24 mouse cellular contexts compared by ENCODE assay signal in the genomic region with DNA sequence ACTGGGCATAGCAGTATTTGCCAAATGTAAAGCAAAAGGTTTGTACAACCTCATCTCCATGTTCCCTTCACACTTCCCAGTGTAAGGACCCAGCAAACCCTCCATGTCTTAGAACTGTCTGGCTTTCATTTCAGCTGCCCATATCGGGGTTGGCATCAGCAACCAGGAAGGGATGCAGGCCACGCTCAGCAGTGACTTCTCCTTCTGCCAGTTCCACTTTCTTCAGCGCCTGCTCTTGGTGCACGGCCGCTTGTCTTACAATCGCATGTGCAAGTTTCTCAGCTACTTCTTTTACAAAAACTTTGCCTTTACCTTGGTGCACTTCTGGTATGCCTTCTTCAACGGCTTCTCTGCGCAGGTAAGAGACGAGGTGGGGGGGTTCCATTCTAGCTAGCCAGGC. TPM values are rescaled to one million over a fixed set of nuclear protein-coding genes. Genes with fewer than 3 reads are reported as not detected.
DNase-seq lines count a peak whose midpoint lies in the region; ATAC-seq lines count a peak whose summit lies in the region.
"Had no signal": no experiment of that assay in that cellular context is flagged by ENCODE, and none has a peak within 500 bp of the region (broad histone marks: within the 10 kb centered on the region; RNA-seq: fewer than 3 reads in every experiment).

No protein-coding gene starts in this region.

- H3K9me3 ChIP-seq in liver, embryonic 11.5 days (ENCODE audit: control insufficient read depth, low read length) = no peaks in the 10 kb centered on the region
- H3K9me3 ChIP-seq: forebrain, embryonic 10.5 days; forebrain, embryonic 13.5 days; hindbrain, embryonic 10.5 days; hindbrain, embryonic 13.5 days had no signal

- no peaks in the 10 kb centered on the region for H3K4me1 ChIP-seq in liver, embryonic 11.5 days (replicated peaks; ENCODE audit: control insufficient read depth, insufficient read depth, low read length)
- H3K4me1 ChIP-seq: forebrain, embryonic 10.5 days; forebrain, embryonic 13.5 days; hindbrain, embryonic 10.5 days; hindbrain, embryonic 13.5 days had no signal

- no peak overlapping the region for H3K4me2 ChIP-seq in liver, embryonic 11.5 days
- H3K4me2 ChIP-seq: forebrain, embryonic 13.5 days; heart, embryonic 11.5 days; hindbrain, embryonic 13.5 days had no signal

- no peak overlapping the region for H3K27ac ChIP-seq in liver, embryonic 11.5 days (ENCODE audit: low read depth, low read length)
- H3K27ac ChIP-seq: forebrain, embryonic 10.5 days; forebrain, embryonic 13.5 days; heart, adult 2 months; hindbrain, embryonic 10.5 days; hindbrain, embryonic 13.5 days had no signal

- no peaks in the 10 kb centered on the region for H3K36me3 ChIP-seq in liver, embryonic 11.5 days (ENCODE audit: control insufficient read depth, insufficient read depth, low read length)
- H3K36me3 ChIP-seq: forebrain, embryonic 10.5 days; hindbrain, embryonic 10.5 days; hindbrain, embryonic 13.5 days had no signal

- ATAC-seq in hematopoietic stem cell, adult 5-6 weeks (replicated peaks in 1 of 2; ENCODE audit: insufficient read depth in 1 of 2, low FRiP score in 2 of 2, low TSS enrichment in 1 of 2, low read depth in 1 of 2, poor library complexity in 2 of 2, severe bottlenecking in 2 of 2) = peak; percentile 38 to 54; a peak in 3 of 4 replicates
- 0 out of 2 replicates have a peak, but pooled peaks have one; percentile 31 for ATAC-seq in megakaryocyte-erythroid progenitor cell, adult 5-6 weeks (replicated peaks; ENCODE audit: low FRiP score, low TSS enrichment, poor library complexity, severe bottlenecking)
- no peak for ATAC-seq in liver, embryonic 11.5 days (replicated peaks; ENCODE audit: low FRiP score)
- ATAC-seq: CD4-positive, CD25-positive, alpha-beta regulatory T cell, adult 4 months; forebrain, embryonic 13.5 days; forebrain, embryonic 16.5 days; hindbrain, embryonic 16.5 days; intestine, embryonic 16.5 days; Patski had no signal

- no peak overlapping the region for H3K4me3 ChIP-seq in liver, embryonic 11.5 days (ENCODE audit: low read depth, low read length)
- H3K4me3 ChIP-seq: forebrain, embryonic 10.5 days; forebrain, embryonic 13.5 days; heart, adult 2 months; hindbrain, embryonic 10.5 days; hindbrain, embryonic 13.5 days had no signal

- no peaks in the 10 kb centered on the region for H3K27me3 ChIP-seq in liver, embryonic 11.5 days (replicated peaks; ENCODE audit: control insufficient read depth, insufficient read depth, low read length)
- H3K27me3 ChIP-seq: forebrain, embryonic 13.5 days; hindbrain, embryonic 13.5 days; Patski had no signal

- no peak overlapping the region for H3K9ac ChIP-seq in liver, embryonic 11.5 days (ENCODE audit: low read depth, low read length)
- H3K9ac ChIP-seq: forebrain, embryonic 13.5 days; hindbrain, embryonic 13.5 days had no signal

- DNase-seq in 416B (ENCODE audit: low read depth) (peak; percentile 43), MEL-GATA-1-ER (ENCODE audit: extremely low read depth, low read depth) (peak; percentile 70)
- no peak for DNase-seq in liver, embryonic 11.5 days (ENCODE audit: low spot score)
- no peak for DNase-seq in retina, postnatal 1 day
- no peak for DNase-seq in urinary bladder, postnatal 36 days (ENCODE audit: low spot score in 2 of 2)
- DNase-seq: adrenal gland, postnatal 10 days; adrenal gland, postnatal 36 days; cerebellum, adult 18-20 months; cerebellum, adult 9-11 months; cerebellum, postnatal 36 days; gastrocnemius, postnatal 10 days; heart, adult 2 months had no signal

- WGBS in liver, embryonic 11.5 days = 85% methylated on average over 9 of the region's 9 CpGs

RNA-seq across cellular contexts. Expression of a gene that starts 14.0 kb away (rescaled TPM):
- 2.8 and 4.8 TPM in 2 replicates for total RNA-seq in hematopoietic stem cell, adult 5-6 weeks (2017)
- 1.8 and 7.6 TPM in 2 replicates for total RNA-seq in megakaryocyte-erythroid progenitor cell, adult 5-6 weeks (2014; fragmentation: Nextera tagmentation)
- 0.19 and 1.5 TPM in 2 replicates for total RNA-seq in megakaryocyte-erythroid progenitor cell, adult 5-6 weeks (2017)
- polyA plus RNA-seq in liver, embryonic 11.5 days (2014; fragmentation: Nextera tagmentation; extraction: Ambion mirVana) = 1.4 and 2.0 TPM in 2 replicates
- polyA plus RNA-seq: CD4-positive, CD25-positive, alpha-beta regulatory T cell, adult 4 months had no signal

Comparison
In these comparisons a context has a peak if more than half of its experiments do, and no peak if none do; other contexts are left out.
1. DNase-seq: peak in 416B (single experiment) and MEL-GATA-1-ER (single experiment); none in liver, embryonic 11.5 days (single experiment), retina, postnatal 1 day (single experiment) and urinary bladder, postnatal 36 days (0 of 2).